Mouse (Mus musculus): ENCODE data around the gene Tpsab1.
A peak's percentile ranks its signal among the peaks of the same experiment; 100 is the strongest.

Gene Tpsab1

GRCm38 (mm10) chr17:25345462-25345861, at the start of gene Tpsab1:
Gene Tpsab1 (minus strand): TSS chr17:25345562.
- no peak for DNase-seq

- no peak for DNase-seq
Measured at GRCm38 (mm10) chr17:25394526-25394925, 49.2 kb upstream of the Tpsab1 start.

- DNase-seq: peak in 1 of 2 experiments; percentile 20
Measured at GRCm38 (mm10) chr17:25374011-25374410, 28.6 kb upstream of the Tpsab1 start.

- no peak for DNase-seq
Measured at GRCm38 (mm10) chr17:25372491-25372890, 27.1 kb upstream of the Tpsab1 start.

- DNase-seq: no peak
Measured at GRCm38 (mm10) chr17:25368973-25369372, 23.6 kb upstream of the Tpsab1 start, which contains the start of gene Tpsg1. Gene Tpsg1 (plus strand): TSS chr17:25369273.

- no peak for DNase-seq
Measured at GRCm38 (mm10) chr17:25366005-25366404, 20.6 kb upstream of the Tpsab1 start, which contains the start of gene Tpsb2. Gene Tpsb2 (plus strand): TSS chr17:25366305.

- DNase-seq: peak; percentile 33 to 82
Measured at GRCm38 (mm10) chr17:25363726-25364125, 18.4 kb upstream of the Tpsab1 start.

- no peak for DNase-seq
Measured at GRCm38 (mm10) chr17:25361291-25361690, 15.9 kb upstream of the Tpsab1 start.

- peak; percentile 14 to 47 for DNase-seq
Measured at GRCm38 (mm10) chr17:25341490-25341889, 3.9 kb downstream of the Tpsab1 start.

- no peak for DNase-seq
Measured at GRCm38 (mm10) chr17:25340003-25340402, 5.4 kb downstream of the Tpsab1 start.

GRCm38 (mm10) chr17:25338218-25338617, 7.1 kb downstream of the Tpsab1 start:
- peak; percentile 24 to 27 for DNase-seq

- peak; percentile 21 to 78 for DNase-seq
Measured at GRCm38 (mm10) chr17:25333943-25334342, 11.4 kb downstream of the Tpsab1 start.

- no peak for DNase-seq
Measured at GRCm38 (mm10) chr17:25332321-25332720, 13.0 kb downstream of the Tpsab1 start.

- no peak for DNase-seq
Measured at GRCm38 (mm10) chr17:25322930-25323329, 22.4 kb downstream of the Tpsab1 start.

GRCm38 (mm10) chr17:25320819-25321218, 24.5 kb downstream of the Tpsab1 start:
- DNase-seq: peak; percentile 45 to 62

- no peak for DNase-seq
Measured at GRCm38 (mm10) chr17:25318354-25318753, 27.0 kb downstream of the Tpsab1 start, which contains the start of gene Prss29. Gene Prss29 (plus strand): TSS chr17:25318654.

- no peak for DNase-seq
Measured at GRCm38 (mm10) chr17:25308346-25308745, 37.0 kb downstream of the Tpsab1 start, which contains the start of gene Prss28. Gene Prss28 (plus strand): TSS chr17:25308646.

GRCm38 (mm10) chr17:25298094-25298493, 47.3 kb downstream of the Tpsab1 start, which contains the start of gene Prss34:
Gene Prss34 (plus strand): TSS chr17:25298394.
- DNase-seq: no peak

- no peak for DNase-seq
Measured at GRCm38 (mm10) chr17:25294111-25294510, 51.3 kb downstream of the Tpsab1 start.

GRCm38 (mm10) chr17:25293495-25293894, 51.9 kb downstream of the Tpsab1 start:
- no peak for DNase-seq

All from kidney, postnatal 36 days (tissue).